Mouse (Mus musculus): ENCODE results near the gene Nr4a1. TPM values are rescaled to one million over a fixed set of nuclear protein-coding genes. Genes with fewer than 3 reads are reported as not detected.

Nr4a1 gene
- polyA plus RNA-seq, 1 experiment from 2014 or later: 8.8 TPM

DNA sequence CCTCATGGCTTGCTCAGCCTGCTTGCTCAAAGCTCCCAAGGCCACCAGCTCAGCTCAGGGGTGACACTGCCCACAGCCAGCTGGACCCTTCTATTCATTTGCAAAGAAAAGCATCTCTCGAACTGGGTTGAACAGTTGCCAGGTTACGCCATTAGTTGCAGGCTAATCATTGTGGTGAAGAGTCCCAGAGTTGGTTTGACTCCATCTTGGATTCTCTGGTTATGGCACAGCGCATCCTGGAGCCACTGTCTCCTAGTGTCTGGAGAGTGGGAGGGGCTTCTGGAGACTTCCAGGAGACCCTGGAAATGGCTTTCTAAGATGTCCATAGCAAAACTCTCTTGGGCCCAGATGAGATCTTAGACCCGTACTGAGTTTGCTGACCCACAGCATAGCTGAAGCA, 61.3 kb downstream of the Nr4a1 start:
- H3K36me3 ChIP-seq (ENCODE audit: insufficient read depth): no peaks in the 10 kb centered on the region
- 80% methylated on average over 4 of the region's 4 CpGs for WGBS
- H3K9me3 ChIP-seq (ENCODE audit: low read depth, low read length): no peaks in the 10 kb centered on the region
- peak overlapping the region; percentile 53; the same call in 1 of the 2 replicates for H3K4me2 ChIP-seq
- no peaks in the 10 kb centered on the region for H3K4me1 ChIP-seq (ENCODE audit: insufficient read depth)
- no peak for DNase-seq
- H3K4me3 ChIP-seq (ENCODE audit: low read depth, low read length): no peak overlapping the region
- TF ChIP-seq CTCF (IDR thresholded peaks at IDR 0.05; ENCODE audit: low read depth): no peak
- H3K27me3 ChIP-seq (ENCODE audit: insufficient read depth, low read length): no peaks in the 10 kb centered on the region
- H3K27ac ChIP-seq (ENCODE audit: low read depth): no peak overlapping the region
- ATAC-seq (ENCODE audit: insufficient read depth): 0 out of 2 replicates have a peak, but pooled peaks have one; percentile 4
- H3K9ac ChIP-seq: no peak overlapping the region

DNA sequence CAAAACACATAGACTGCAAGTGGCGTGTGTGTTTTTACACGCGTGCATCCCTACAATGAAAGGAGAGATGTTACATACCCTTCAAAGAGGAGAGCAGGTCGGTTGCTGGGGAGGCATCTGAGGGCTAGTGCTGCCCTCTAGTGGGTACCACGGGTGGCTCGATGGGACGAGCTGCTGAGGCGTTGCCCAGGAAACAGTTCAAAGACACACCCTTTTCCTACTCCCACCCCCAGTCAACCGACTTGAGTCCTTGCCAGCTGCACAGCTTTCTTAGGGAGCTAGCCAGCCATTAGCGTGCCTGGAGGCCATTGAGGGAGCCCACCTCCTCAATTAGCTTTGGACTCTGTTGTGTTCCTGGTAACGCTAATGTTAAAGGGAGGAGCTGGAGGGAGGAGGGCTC, 61.8 kb downstream of the Nr4a1 start:
- peak; percentile 95 for TF ChIP-seq CTCF (IDR thresholded peaks at IDR 0.05; ENCODE audit: low read depth)
- DNase-seq (peak; percentile 97), ATAC-seq (ENCODE audit: insufficient read depth) (peak; percentile 78)
- Histone ChIP-seq H3K36me3 (ENCODE audit: insufficient read depth) (no peaks in the 10 kb centered on the region), H3K27me3 (ENCODE audit: insufficient read depth, low read length) (no peaks in the 10 kb centered on the region), H3K4me1 (ENCODE audit: insufficient read depth) (no peaks in the 10 kb centered on the region), H3K4me2 (peak overlapping the region; percentile 53), H3K27ac (ENCODE audit: low read depth) (no peak overlapping the region), H3K9ac (no peak overlapping the region), H3K9me3 (ENCODE audit: low read depth, low read length) (no peaks in the 10 kb centered on the region), H3K4me3 (ENCODE audit: low read depth, low read length) (peak overlapping the region; percentile 18)
- WGBS: 4% methylated on average over 11 of the region's 11 CpGs

DNA sequence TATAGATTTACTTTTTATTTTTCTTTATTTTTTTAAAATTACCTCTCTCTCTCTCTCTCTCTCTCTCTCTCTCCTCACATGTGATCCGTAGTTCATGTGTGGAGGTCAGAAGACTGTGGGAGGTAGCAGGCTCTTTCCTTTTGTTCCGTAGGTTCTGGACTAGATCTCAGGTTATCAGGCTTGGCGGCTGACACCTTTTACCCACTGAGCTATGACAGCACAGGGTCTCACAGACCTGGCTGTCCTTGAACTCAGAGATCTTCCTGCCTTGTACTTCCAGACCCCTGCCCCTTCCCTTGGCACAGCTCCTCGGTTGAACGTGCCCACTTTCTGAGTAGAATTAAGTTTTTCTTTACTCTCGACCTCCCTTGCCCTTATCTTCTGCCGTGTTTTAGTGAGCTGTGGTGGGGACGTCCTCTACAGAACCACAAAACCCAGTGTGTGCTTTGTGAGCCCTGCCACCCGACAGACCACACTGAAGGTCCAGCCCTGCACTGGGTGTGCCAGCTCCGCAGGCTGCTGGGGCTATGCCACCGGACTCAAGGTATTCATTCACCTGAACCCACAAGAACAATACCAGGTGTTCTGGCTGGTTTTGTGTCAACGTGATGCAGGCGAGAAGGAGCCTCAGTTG, 62.3 kb downstream of the Nr4a1 start:
- DNase-seq (no peak), ATAC-seq (ENCODE audit: insufficient read depth) (peak; percentile 38; the same call in 1 of the 2 replicates)
- no peak overlapping the region; the same call in 1 of the 2 replicates for H3K27ac ChIP-seq (ENCODE audit: low read depth)
- H3K4me1 ChIP-seq (ENCODE audit: insufficient read depth): 0 out of 2 replicates have a peak, but pooled peaks cover 4% of the 10 kb centered on the region
- H3K4me3 ChIP-seq (ENCODE audit: low read depth, low read length): peak overlapping the region; percentile 18
- TF ChIP-seq CTCF (IDR thresholded peaks at IDR 0.05; ENCODE audit: low read depth): no peak
- H3K27me3 ChIP-seq (ENCODE audit: insufficient read depth, low read length): no peaks in the 10 kb centered on the region
- H3K9me3 ChIP-seq (ENCODE audit: low read depth, low read length): no peaks in the 10 kb centered on the region
- H3K4me2 ChIP-seq: peak overlapping the region; percentile 53
- H3K36me3 ChIP-seq (ENCODE audit: insufficient read depth): no peaks in the 10 kb centered on the region
- WGBS: 53% methylated on average over 13 of the region's 13 CpGs
- 0 out of 2 replicates have a peak overlapping the region, but pooled peaks have one; percentile 9 for H3K9ac ChIP-seq

- WGBS: 58% methylated on average over 18 of the region's 18 CpGs
- no peak for DNase-seq
Observed at GRCm38 (mm10) chr15:101316913-101317813, 63.1 kb downstream of the Nr4a1 start.

GRCm38 (mm10) chr15:101317814-101318500, 63.9 kb downstream of the Nr4a1 start:
- H3K4me1 ChIP-seq (ENCODE audit: insufficient read depth): peaks cover 6% of the 10 kb centered on the region; the same call in 1 of the 2 replicates
- 0 out of 2 replicates have a peak overlapping the region, but pooled peaks have one; percentile 24 for H3K27ac ChIP-seq (ENCODE audit: low read depth)
- H3K4me3 ChIP-seq (ENCODE audit: low read depth, low read length): no peak overlapping the region
- no peak overlapping the region for H3K4me2 ChIP-seq
- TF ChIP-seq CTCF (IDR thresholded peaks at IDR 0.05; ENCODE audit: low read depth): no peak
- no peak for DNase-seq
- ATAC-seq (ENCODE audit: insufficient read depth): no peak
- no peaks in the 10 kb centered on the region for H3K27me3 ChIP-seq (ENCODE audit: insufficient read depth, low read length)
- WGBS: 69% methylated on average over 2 of the region's 2 CpGs
- H3K9ac ChIP-seq: no peak overlapping the region
- H3K36me3 ChIP-seq (ENCODE audit: insufficient read depth): no peaks in the 10 kb centered on the region
- H3K9me3 ChIP-seq (ENCODE audit: low read depth, low read length): no peaks in the 10 kb centered on the region

More at GRCm38 (mm10) chr15:101316913-101317813, 63.1 kb downstream of the Nr4a1 start:
- no peaks in the 10 kb centered on the region for H3K27me3 ChIP-seq (ENCODE audit: insufficient read depth, low read length)
- H3K4me3 ChIP-seq (ENCODE audit: low read depth, low read length): no peak overlapping the region
- no peaks in the 10 kb centered on the region for H3K9me3 ChIP-seq (ENCODE audit: low read depth, low read length)
- H3K27ac ChIP-seq (ENCODE audit: low read depth): peak overlapping the region; percentile 8; the same call in 1 of the 2 replicates
- peak overlapping the region; percentile 53; the same call in 1 of the 2 replicates for H3K4me2 ChIP-seq
- ATAC-seq (ENCODE audit: insufficient read depth): no peak
- no peak overlapping the region for H3K9ac ChIP-seq
- H3K36me3 ChIP-seq (ENCODE audit: insufficient read depth): no peaks in the 10 kb centered on the region
- H3K4me1 ChIP-seq (ENCODE audit: insufficient read depth): peaks cover 6% of the 10 kb centered on the region; the same call in 1 of the 2 replicates
- TF ChIP-seq CTCF (IDR thresholded peaks at IDR 0.05; ENCODE audit: low read depth): no peak

DNA sequence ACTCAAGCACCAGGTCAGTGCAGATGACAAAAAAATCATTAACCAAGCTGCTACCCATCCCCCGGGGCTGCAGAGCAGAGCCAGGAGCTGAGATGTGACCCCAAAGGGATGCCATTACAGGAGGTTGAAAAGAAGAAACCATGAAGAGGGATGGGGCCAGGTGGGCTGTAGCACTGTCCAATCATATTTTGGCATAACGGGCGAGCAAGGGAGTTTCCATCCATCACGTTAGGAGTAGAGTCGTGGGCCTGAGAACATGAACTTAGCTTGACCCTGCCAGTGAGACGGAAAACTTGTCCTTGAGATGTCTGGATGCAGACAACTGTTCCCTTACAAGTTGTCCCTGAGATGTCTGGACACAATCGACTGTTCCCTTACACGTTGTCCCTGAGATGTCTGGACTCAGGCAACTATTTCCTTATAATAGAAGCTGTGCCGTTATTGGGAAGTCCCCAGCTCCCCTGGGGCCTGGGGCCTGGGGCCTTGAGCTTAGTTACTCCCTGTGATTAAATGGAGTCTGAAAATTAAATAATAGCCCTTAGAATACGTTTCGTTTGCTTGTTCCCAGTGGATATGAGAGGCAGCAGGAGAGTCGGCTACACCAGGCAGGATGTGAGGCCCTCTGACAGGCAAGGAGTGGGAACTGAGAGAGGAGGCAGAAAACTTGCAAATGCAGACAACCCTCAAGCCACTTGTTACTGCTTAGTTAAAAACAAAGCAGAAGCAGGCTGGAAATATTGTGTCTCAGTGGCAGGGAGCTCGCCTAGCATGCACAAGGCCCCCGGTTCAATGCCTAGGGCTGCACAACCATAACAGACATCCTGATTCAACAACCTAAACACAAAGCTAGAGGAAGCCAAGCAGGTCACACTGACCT, 65.1 kb downstream of the Nr4a1 start:
- H3K36me3 ChIP-seq (ENCODE audit: insufficient read depth): no peaks in the 10 kb centered on the region
- H3K9ac ChIP-seq: no peak overlapping the region
- H3K9me3 ChIP-seq (ENCODE audit: low read depth, low read length): no peaks in the 10 kb centered on the region
- TF ChIP-seq CTCF (IDR thresholded peaks at IDR 0.05; ENCODE audit: low read depth): no peak
- no peak for ATAC-seq (ENCODE audit: insufficient read depth)
- no peak overlapping the region for H3K4me2 ChIP-seq
- 34% methylated on average over 14 of the region's 14 CpGs for WGBS
- H3K4me1 ChIP-seq (ENCODE audit: insufficient read depth): peaks cover 6% of the 10 kb centered on the region; the same call in 1 of the 2 replicates
- no peaks in the 10 kb centered on the region for H3K27me3 ChIP-seq (ENCODE audit: insufficient read depth, low read length)
- DNase-seq: no peak
- H3K4me3 ChIP-seq (ENCODE audit: low read depth, low read length): no peak overlapping the region
- no peak overlapping the region for H3K27ac ChIP-seq (ENCODE audit: low read depth)
